Mouse (Mus musculus) CH12.LX (cell line): ENCODE measurements around the gene Ddx52.

Experiments used
- BHLHE40 ChIP-seq: IDR thresholded peaks from 2 replicates; pipeline ENCODE4 v1.6.1; 2011; ENCODE audit warnings: mild to moderate bottlenecking, low read depth, low read length, improper control_type of control experiment
- CTCF ChIP-seq, 2 experiments: IDR thresholded peaks in 1 of 2; conservative IDR thresholded peaks in 1 of 2; 2 replicates each; pipeline ENCODE4 v1.5.1; 2011 to 2012; ENCODE audit warnings: low read depth in 2 of 2, low read length in 2 of 2, improper control_type of control experiment in 1 of 2, inconsistent platforms in 1 of 2, mild to moderate bottlenecking in 1 of 2, moderate library complexity in 1 of 2
- E2F4 ChIP-seq: IDR thresholded peaks from 2 replicates; pipeline ENCODE4 v1.6.1; 2011; ENCODE audit warnings: low read depth, low read length, improper control_type of control experiment; ENCODE audit not compliant: insufficient replicate concordance
- HCFC1 ChIP-seq: IDR thresholded peaks from 2 replicates; pipeline ENCODE4 v1.6.1; 2012; ENCODE audit warnings: low read depth, mild to moderate bottlenecking, inconsistent platforms, low read length, improper control_type of control experiment
- MEF2A ChIP-seq: IDR thresholded peaks from 2 replicates; pipeline ENCODE4 v1.6.1; 2014; ENCODE audit warnings: low read depth, mild to moderate bottlenecking, inconsistent platforms, low read length, improper control_type of control experiment, borderline replicate concordance
- NELFE ChIP-seq: IDR thresholded peaks from 2 replicates; pipeline ENCODE4 v1.6.1; 2011; ENCODE audit warnings: low read depth, low read length, improper control_type of control experiment
- POLR2AphosphoS2 ChIP-seq: IDR thresholded peaks from 2 replicates; pipeline ENCODE4 v1.6.1; 2011; ENCODE audit warnings: low read depth, low read length, improper control_type of control experiment

- TF ChIP-seq POLR2AphosphoS2, result no peak
- no peak for TF ChIP-seq HCFC1
- TF ChIP-seq MEF2A, result no peak
- no peak for TF ChIP-seq E2F4
- no peak for TF ChIP-seq BHLHE40
- no peak for TF ChIP-seq CTCF (conservative IDR thresholded peaks at IDR 0.05 in 1 of 2, IDR thresholded peaks at IDR 0.05 in 1 of 2; ENCODE audit: low read depth in 2 of 2, low read length in 2 of 2)
- no peak for TF ChIP-seq NELFE
These were observed 15.0 kb downstream of the Ddx52 start for GRCm38 (mm10) chr11:83956822-83957221.
